Mouse (Mus musculus): ENCODE measurements around the gene Nmt1.

Nmt1 gene

GRCm38 (mm10) chr11:103049611-103050010 lies 21.6 kb downstream of the Nmt1 start:
- no peak for DNase-seq

GRCm38 (mm10) chr11:103050153-103050552 lies 22.2 kb downstream of the Nmt1 start:
- DNase-seq: no peak

- peak in 1 of 2 experiments; percentile 16 for DNase-seq
Measured at GRCm38 (mm10) chr11:103051249-103051691, 23.3 kb downstream of the Nmt1 start.

GRCm38 (mm10) chr11:103052078-103052477 lies 24.1 kb downstream of the Nmt1 start:
- no peak for DNase-seq

GRCm38 (mm10) chr11:103053191-103054076 lies 25.4 kb downstream of the Nmt1 start:
- DNase-seq: no peak

- DNase-seq: peak; percentile 24 to 73
Measured at GRCm38 (mm10) chr11:103054798-103055197, 26.8 kb downstream of the Nmt1 start.

- DNase-seq: no peak
Measured at GRCm38 (mm10) chr11:103056636-103057035, 28.6 kb downstream of the Nmt1 start.

GRCm38 (mm10) chr11:103058499-103059085 lies 30.6 kb downstream of the Nmt1 start:
- no peak for DNase-seq

GRCm38 (mm10) chr11:103066191-103067050 lies 38.4 kb downstream of the Nmt1 start:
- no peak for DNase-seq

GRCm38 (mm10) chr11:103067051-103067361 lies 39.0 kb downstream of the Nmt1 start:
- no peak for DNase-seq

GRCm38 (mm10) chr11:103067457-103068001 lies 39.5 kb downstream of the Nmt1 start:
- DNase-seq: no peak

GRCm38 (mm10) chr11:103068272-103068671 lies 40.3 kb downstream of the Nmt1 start:
- no peak for DNase-seq

- DNase-seq: no peak
Measured at GRCm38 (mm10) chr11:103068884-103069283, 40.9 kb downstream of the Nmt1 start.

GRCm38 (mm10) chr11:103069731-103070130 lies 41.7 kb downstream of the Nmt1 start:
- no peak for DNase-seq

GRCm38 (mm10) chr11:103070322-103070880 lies 42.4 kb downstream of the Nmt1 start:
- no peak for DNase-seq

- no peak for DNase-seq
Measured at GRCm38 (mm10) chr11:103073671-103074070, 45.7 kb downstream of the Nmt1 start.

GRCm38 (mm10) chr11:103074121-103074650 lies 46.2 kb downstream of the Nmt1 start:
- no peak for DNase-seq

- no peak for DNase-seq
Measured at GRCm38 (mm10) chr11:103074796-103075323, 46.9 kb downstream of the Nmt1 start.

- DNase-seq: no peak
Measured at GRCm38 (mm10) chr11:103076010-103076409, 48.0 kb downstream of the Nmt1 start.

- no peak for DNase-seq
Measured at GRCm38 (mm10) chr11:103076581-103076980, 48.6 kb downstream of the Nmt1 start.

- DNase-seq: no peak
Measured at GRCm38 (mm10) chr11:103078131-103078530, 50.1 kb downstream of the Nmt1 start.

All from spleen, adult 18-20 months (tissue).